Mouse (Mus musculus) liver, embryonic 14.5 days (tissue): ENCODE results near the gene Ltbp3. TPM values are rescaled to one million over a fixed set of nuclear protein-coding genes. Genes with fewer than 3 reads are reported as not detected.
A peak's percentile ranks its signal among the peaks of the same experiment; 100 is the strongest.

ENCODE experiments used
- ATAC-seq: fragments of 200-750 bp; cut with Nextera tagmentation; 2 replicates; pipeline ENCODE4 v1.8.0; 2017; ENCODE audit warnings: moderate number of reproducible peaks, mild to moderate bottlenecking, moderate library complexity; ENCODE audit not compliant: insufficient read depth
- DNase-seq, 3 experiments: peaks; one replicate each; pipeline ENCODE4 v3.0.0-alpha.2; 2012 to 2013; ENCODE audit warnings: low read depth in 3 of 3, low spot score in 3 of 3
- H3K27ac ChIP-seq: fragments of 300-500 bp; sonication (generic); 2 replicates; pipeline ENCODE4 v1.5.1; 2014; ENCODE audit warnings: moderate library complexity, mild to moderate bottlenecking, control low read depth, inconsistent platforms
- H3K27me3 ChIP-seq: fragments of 300-500 bp; sonication (generic); 2 replicates; pipeline ENCODE4 v1.6.1; 2014; ENCODE audit warnings: mild to moderate bottlenecking, low read length, moderate library complexity; ENCODE audit not compliant: control insufficient read depth, insufficient read depth
- H3K36me3 ChIP-seq: fragments of 300-500 bp; sonication (generic); replicated peaks from 2 replicates; pipeline ENCODE4 v1.6.1; 2014; ENCODE audit warnings: low read depth; ENCODE audit not compliant: control insufficient read depth, insufficient read depth
- H3K4me1 ChIP-seq, 2 experiments: fragments of 200-500 bp in 1 of 2; fragments of 300-500 bp in 1 of 2; sonication (generic) in 1 of 2; replicated peaks; 2 replicates each; pipeline ENCODE4 v1.6.1; 2012 to 2014; ENCODE audit warnings: antibody characterized with exemption in 1 of 2, inconsistent platforms in 1 of 2, low read length in 1 of 2; ENCODE audit not compliant: control insufficient read depth in 2 of 2, insufficient read depth in 2 of 2
- H3K4me2 ChIP-seq: fragments of 300-500 bp; sonication (generic); 2 replicates; pipeline ENCODE4 v1.6.1; 2014; ENCODE audit warnings: low read depth, mild to moderate bottlenecking, control low read depth, moderate library complexity
- H3K4me3 ChIP-seq, 2 experiments: fragments of 200-500 bp in 1 of 2; fragments of 300-500 bp in 1 of 2; sonication (generic) in 1 of 2; 2 replicates each; pipeline ENCODE4 v1.5.1; 2012 to 2014; ENCODE audit warnings: low read depth in 2 of 2, low read length in 2 of 2, mild to moderate bottlenecking in 2 of 2, control low read depth in 1 of 2, inconsistent platforms in 1 of 2, moderate library complexity in 1 of 2; ENCODE audit not compliant: insufficient read depth in 1 of 2
- H3K9ac ChIP-seq: fragments of 300-500 bp; sonication (generic); replicated peaks from 2 replicates; pipeline ENCODE4 v1.6.1; 2014; ENCODE audit warnings: mild to moderate bottlenecking, control low read depth, moderate library complexity
- H3K9me3 ChIP-seq: fragments of 300-500 bp; sonication (generic); 2 replicates; pipeline ENCODE4 v1.6.1; 2016; ENCODE audit warnings: low read length, mixed read lengths; ENCODE audit not compliant: control insufficient read depth
- CTCF ChIP-seq: IDR thresholded peaks from 2 replicates; pipeline ENCODE4 v1.5.1; 2016; ENCODE audit warnings: antibody characterized with exemption, low read depth, control low read depth
- EP300 ChIP-seq: IDR thresholded peaks from 2 replicates; pipeline ENCODE4 v1.6.1; 2016; ENCODE audit warnings: antibody characterized with exemption, low read depth
- WGBS: fragments of 180-500 bp; shearing (Covaris S2); extraction: QIAGEN DNeasy Blood & Tissue Kit; methylation state at CpG from one replicate; pipeline ENCODE4 v1.1.7; 2014; ENCODE audit not compliant: insufficient replicate concordance; 5-methylcytosine and 5-hydroxymethylcytosine counted together
- polyA plus RNA-seq, 2 experiments: library from polyadenylated mRNA; depleted of rRNA in 1 of 2; stranded (reverse) in 1 of 2; unstranded in 1 of 2; fragments of >200 nt; fragmentation: Nextera tagmentation in 1 of 2; extraction: Ambion mirVana in 1 of 2; gene quantifications; 2 replicates each; pipeline versions ENCODE4 v1.2.1 to v1.2.3; 2012 to 2014

The Ltbp3 gene
- polyA plus RNA-seq, 2 experiments = 1.6 to 2.1 TPM

GRCm38 (mm10) chr19:5787128-5787635, 46.5 kb downstream of the Ltbp3 start:
- no peak overlapping the region for H3K27ac ChIP-seq
- H3K36me3 ChIP-seq = no peaks in the 10 kb centered on the region
- no peak overlapping the region for H3K4me3 ChIP-seq
- 5% methylated on average over 8 of the region's 8 CpGs for WGBS
- peaks cover 0 to 9% of the 10 kb centered on the region in 2 experiments; a peak in 2 of 4 replicates for H3K4me1 ChIP-seq
- DNase-seq (peak; percentile 66 to 76 (median 71)), ATAC-seq (peak; percentile 66; the same call in 1 of the 2 replicates)
- H3K27me3 ChIP-seq = no peaks in the 10 kb centered on the region
- TF ChIP-seq CTCF (peak; percentile 90), EP300 (no peak)
- H3K9ac ChIP-seq = no peak overlapping the region
- 0 out of 2 replicates have a peak overlapping the region, but pooled peaks have one; percentile 20 for H3K4me2 ChIP-seq
- no peaks in the 10 kb centered on the region for H3K9me3 ChIP-seq

- Histone ChIP-seq H3K36me3 (no peaks in the 10 kb centered on the region), H3K27me3 (no peaks in the 10 kb centered on the region), H3K9ac (no peak overlapping the region), H3K4me1 (peaks cover 0 to 13% of the 10 kb centered on the region in 2 experiments; a peak in 3 of 4 replicates), H3K4me2 (no peak overlapping the region), H3K9me3 (no peaks in the 10 kb centered on the region), H3K4me3 (no peak overlapping the region), H3K27ac (no peak overlapping the region)
- ATAC-seq (no peak), DNase-seq (no peak)
- TF ChIP-seq EP300 (no peak), CTCF (no peak)
- WGBS = 83% methylated on average over 7 of the region's 7 CpGs
Observed at GRCm38 (mm10) chr19:5787920-5788319, 47.2 kb downstream of the Ltbp3 start.

- H3K4me1 ChIP-seq = peaks cover 0 to 15% of the 10 kb centered on the region in 2 experiments; a peak in 3 of 4 replicates
- TF ChIP-seq EP300 = no peak
- no peak for TF ChIP-seq CTCF
- no peak overlapping the region for H3K9ac ChIP-seq
- H3K4me2 ChIP-seq = no peak overlapping the region
- no peak overlapping the region for H3K27ac ChIP-seq
- H3K27me3 ChIP-seq = no peaks in the 10 kb centered on the region
- H3K4me3 ChIP-seq = no peak overlapping the region
- H3K36me3 ChIP-seq = no peaks in the 10 kb centered on the region
- ATAC-seq (no peak), DNase-seq (no peak)
- WGBS = 79% methylated on average over 7 of the region's 7 CpGs
- H3K9me3 ChIP-seq = no peaks in the 10 kb centered on the region
Observed at GRCm38 (mm10) chr19:5788620-5789019, 47.9 kb downstream of the Ltbp3 start.

- TF ChIP-seq CTCF (no peak), EP300 (no peak)
- ATAC-seq (no peak), DNase-seq (no peak)
- no peaks in the 10 kb centered on the region for H3K27me3 ChIP-seq
- H3K9me3 ChIP-seq = no peaks in the 10 kb centered on the region
- H3K4me1 ChIP-seq = peaks cover 1 to 19% of the 10 kb centered on the region in 2 experiments; a peak in 3 of 4 replicates
- 56% methylated on average over 5 of the region's 5 CpGs for WGBS
- H3K4me2 ChIP-seq = no peak overlapping the region
- no peak overlapping the region for H3K4me3 ChIP-seq
- no peaks in the 10 kb centered on the region for H3K36me3 ChIP-seq
- no peak overlapping the region for H3K9ac ChIP-seq
- no peak overlapping the region for H3K27ac ChIP-seq
Observed at GRCm38 (mm10) chr19:5789066-5789465, 48.4 kb downstream of the Ltbp3 start.

- H3K27ac ChIP-seq = no peak overlapping the region
- no peak overlapping the region for H3K9ac ChIP-seq
- no peak overlapping the region for H3K4me2 ChIP-seq
- TF ChIP-seq EP300 (no peak), CTCF (peak; percentile 40)
- H3K4me3 ChIP-seq = no peak overlapping the region
- peaks cover 11 to 32% of the 10 kb centered on the region in 2 experiments for H3K4me1 ChIP-seq
- 67% methylated on average over 4 of the region's 4 CpGs for WGBS
- peaks cover 16% of the 10 kb centered on the region for H3K36me3 ChIP-seq
- no peaks in the 10 kb centered on the region for H3K9me3 ChIP-seq
- ATAC-seq (no peak), DNase-seq (no peak)
- H3K27me3 ChIP-seq = no peaks in the 10 kb centered on the region
Observed at GRCm38 (mm10) chr19:5791329-5791728, 50.6 kb downstream of the Ltbp3 start.
